Mouse (Mus musculus) thymus, postnatal 25 days (tissue): ENCODE results near the gene Galntl6.

Experiments
- DNase-seq: peaks from one replicate; pipeline ENCODE4 v3.0.0; 2022

Gene Galntl6

DNA sequence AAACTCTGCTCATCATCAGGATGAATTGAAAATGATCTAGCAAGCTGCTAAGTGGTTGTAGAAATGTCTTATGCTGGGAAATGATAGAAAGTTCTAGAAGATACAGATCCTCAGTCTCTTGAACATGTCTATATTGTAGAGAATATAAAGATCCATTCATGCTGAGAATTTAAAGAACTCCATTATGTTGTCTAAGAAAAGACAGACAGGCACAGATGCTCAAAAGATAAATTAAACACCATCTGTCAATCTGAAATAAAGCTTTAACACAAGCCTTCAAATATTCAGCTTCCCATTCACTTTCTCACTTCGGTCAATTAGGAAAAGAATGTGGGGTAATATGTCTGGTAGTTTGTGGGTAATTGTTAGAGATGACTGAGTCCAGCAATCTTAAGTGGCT is 658.8 kb downstream of the Galntl6 start:
- DNase-seq: no peak

DNA sequence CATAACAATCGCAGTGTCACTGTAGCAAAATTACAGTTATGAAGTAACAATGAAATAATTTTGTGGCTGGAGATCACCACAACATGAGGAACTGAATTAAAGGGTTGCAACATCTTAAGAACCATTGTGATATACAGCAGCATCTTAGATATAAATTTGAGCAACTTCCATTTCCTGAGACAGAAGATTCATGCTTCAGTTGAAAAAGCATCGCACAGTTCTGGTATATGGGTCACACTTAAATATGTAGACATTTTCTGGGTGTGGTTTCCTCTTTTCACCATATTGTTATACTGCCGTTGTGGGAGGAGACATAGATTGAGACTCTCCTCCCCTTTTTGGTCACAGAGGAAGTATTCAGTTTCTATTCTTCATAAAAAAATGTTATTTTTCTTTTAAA is 667.6 kb downstream of the Galntl6 start:
- no peak for DNase-seq

DNA sequence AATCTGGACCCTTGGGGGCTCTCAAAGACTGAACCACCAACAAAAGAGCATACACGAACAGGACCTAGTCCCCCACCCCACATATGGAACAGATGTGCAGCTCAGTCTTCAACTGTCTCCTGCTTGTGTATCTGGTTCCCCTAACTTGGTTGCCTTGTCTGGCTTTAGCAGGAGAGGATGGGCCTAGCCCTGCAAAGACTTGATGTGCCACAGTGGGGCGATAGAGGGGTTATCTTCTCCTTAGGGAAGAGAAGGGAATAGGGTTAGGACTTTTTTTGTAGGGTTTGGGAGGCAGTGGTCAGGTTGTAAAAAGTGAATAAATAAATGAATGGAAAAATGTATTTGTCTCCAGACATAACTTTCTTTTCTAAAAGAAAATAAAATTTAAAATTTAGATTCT is 678.2 kb downstream of the Galntl6 start:
- no peak for DNase-seq

DNA sequence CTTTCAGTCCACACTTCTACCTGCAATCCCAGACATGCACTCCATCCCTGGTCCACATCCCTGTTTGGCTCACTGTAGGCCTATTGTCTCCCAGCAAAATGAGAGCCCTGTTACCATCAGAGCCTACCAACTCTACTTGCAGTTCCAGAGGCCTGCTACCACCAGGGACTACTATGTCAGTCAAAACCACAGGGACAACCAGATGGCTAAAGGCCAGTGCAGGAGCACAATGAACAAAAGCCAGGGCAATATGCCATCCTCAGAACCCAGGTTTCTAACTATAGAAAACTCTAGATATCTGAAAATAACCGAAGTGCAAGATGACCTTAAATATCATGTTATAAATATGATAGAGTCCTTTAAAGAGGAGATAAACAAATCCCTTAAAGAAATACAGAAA is 683.7 kb downstream of the Galntl6 start:
- DNase-seq: no peak

DNA sequence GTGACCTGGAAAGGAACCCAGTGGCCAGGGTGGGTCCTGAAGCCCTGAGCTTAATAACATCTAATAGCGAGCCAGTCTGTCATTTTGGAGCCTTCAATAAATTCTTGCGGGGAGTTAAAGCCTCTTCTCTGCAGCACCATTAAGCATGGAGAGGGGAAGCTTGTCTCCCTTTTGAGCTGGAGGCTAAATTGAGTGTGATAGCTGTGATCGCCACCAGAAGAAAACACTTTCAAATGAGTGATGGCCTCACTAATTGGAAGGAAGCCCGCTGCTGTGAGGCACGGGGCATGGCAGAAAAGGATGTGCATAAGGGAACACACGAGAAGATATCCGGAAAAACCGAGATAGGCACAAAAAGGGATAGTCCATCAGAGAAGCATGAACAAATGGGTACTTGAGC is 694.6 kb downstream of the Galntl6 start:
- no peak for DNase-seq

DNA sequence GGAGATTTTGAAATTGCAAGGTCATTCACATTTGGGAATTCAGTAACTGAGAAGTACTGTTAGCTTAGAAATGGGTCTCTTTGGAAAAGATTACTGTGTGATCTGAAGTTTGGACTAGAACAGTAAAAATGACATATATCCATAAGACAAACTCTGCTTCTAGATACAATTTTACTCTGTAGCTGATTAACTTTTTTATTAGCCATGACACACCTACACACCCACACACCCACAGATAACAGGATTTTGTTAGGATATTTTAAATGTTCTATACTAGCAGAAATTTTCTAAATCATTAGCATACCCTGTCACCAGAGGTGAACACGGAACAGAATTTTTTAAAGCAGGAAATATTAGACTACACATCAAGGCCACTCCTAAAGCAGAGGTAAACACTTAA is 722.7 kb downstream of the Galntl6 start:
- no peak for DNase-seq

DNA sequence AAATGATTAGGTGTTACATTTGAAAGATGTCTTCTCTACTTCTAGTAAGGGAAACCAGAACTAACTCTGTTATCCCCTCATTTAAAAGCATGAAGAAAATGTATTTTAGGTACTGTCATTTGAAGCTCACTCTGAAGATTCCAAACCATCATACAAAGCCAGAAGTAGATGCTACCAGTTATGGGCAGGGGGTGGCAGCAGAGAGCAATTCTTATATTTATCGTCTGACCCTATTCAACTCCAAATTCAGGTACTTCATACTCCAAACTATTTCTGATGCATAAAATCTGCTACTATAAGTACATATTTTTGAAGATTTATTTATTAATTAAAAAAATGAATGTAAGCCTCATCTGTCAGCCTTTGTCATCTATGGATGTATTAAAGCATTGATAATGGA is 765.5 kb downstream of the Galntl6 start:
- DNase-seq: no peak

DNA sequence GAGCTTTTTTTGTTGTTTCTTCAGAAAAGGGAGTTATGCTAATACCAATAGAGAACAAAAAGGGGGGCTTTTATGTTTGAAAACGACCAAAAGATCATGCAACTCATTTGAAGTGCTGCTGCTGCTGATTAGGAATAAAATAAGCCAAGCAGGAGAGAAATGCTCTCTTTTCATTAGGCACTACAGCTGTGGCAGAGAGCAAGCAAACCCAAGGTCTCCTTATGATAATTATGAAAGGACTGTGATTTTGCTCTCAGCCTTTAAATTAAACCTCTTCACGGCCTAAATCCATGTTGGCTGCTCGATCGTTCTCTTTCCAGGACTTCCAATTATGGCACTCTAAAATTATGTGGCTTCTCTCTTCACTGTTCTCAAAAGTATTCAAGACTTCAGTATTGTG is 825.7 kb downstream of the Galntl6 start:
- DNase-seq: no peak

DNA sequence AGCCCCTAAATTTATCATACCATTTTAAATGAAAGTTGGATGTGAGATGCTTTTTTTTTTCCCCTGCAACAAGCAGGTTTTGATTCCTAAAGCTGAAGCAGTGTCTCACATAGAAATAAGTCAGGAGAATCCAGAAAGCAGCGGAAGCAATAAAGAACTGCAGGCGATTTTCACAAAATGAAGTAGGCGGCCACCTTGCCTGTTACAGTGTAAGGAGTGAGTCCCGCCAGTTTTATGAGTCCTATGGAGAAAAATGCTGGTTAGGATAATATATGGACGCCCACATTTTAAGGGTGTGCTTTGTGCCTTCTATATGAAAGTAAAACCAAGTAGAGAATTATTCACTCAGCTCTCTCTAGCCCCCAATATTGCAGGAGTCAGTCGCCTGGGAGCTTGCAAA is 827.5 kb downstream of the Galntl6 start:
- DNase-seq: no peak

DNA sequence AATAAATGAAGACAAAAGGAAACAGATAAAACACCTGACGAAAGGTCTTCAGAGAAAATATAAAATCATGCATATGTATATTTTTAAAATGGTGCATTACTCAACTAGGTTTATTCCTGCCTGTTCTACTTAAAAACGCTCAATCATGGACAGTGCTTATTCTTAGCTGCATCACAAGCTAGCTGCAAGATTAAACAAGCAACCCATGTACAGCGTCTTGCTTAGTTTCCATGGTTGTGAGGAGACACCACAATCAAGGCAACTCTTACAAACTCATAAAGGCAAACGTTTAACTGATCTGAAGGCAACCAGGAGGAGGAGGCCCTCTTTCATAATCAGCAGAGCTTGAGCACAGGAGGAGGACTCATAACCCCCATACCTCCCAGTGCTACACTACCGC is 830.7 kb downstream of the Galntl6 start:
- DNase-seq: no peak

DNA sequence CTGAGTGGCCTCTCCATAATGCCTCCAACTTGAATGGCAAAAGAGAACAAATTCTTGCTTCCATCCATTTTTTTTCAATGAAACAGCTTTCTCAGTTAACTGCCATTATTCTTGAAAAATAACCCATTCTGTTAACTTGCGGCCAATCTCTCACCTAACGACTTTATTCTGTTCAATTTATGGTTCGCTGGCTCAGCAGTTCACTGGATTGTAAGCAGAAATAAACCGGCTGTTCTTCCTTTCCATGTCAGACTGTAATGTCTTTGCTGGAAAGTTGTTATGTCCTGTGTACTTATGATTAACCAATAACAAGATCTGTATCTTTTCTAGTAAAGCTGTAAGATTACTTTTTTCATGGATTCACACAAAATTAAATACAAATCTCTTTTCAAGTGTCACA is 837.8 kb downstream of the Galntl6 start:
- no peak for DNase-seq

DNA sequence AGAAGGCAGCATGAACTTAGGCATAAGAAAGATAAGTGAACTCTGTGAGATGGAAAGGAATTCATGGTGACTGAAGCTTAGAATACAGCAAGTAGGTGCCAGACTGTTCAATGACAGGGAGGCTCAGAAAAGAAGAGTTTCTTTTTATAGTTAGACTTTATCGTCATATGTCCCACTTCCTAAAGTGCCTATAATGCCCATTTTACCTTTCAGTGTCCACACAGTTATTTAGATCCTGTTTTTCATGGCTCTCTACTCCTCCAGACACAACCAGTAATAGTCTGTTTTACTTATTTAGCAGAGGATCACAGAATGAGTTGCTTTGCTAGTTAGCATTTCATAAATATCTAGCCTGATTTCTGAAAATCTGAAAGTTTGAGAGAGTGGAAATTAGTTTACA is 838.7 kb downstream of the Galntl6 start:
- DNase-seq: no peak

DNA sequence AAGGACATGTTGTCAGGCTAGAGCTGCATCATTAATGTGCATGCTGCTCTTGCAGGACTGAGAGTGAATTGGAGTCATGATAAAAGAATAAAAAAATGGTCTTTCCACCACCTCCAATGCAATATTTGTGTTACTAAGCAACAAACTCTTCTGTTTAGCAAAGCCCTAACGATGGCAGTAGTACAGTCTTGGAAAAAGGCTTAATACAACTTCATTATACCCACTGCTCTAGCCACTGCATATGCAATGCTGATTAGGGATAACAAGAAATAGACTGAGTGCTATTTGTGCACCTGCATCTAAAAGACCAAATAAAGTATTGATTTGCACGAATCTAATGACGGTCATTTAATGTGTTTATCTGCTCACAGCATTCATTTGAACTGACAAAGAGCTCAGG is 880.2 kb downstream of the Galntl6 start:
- DNase-seq: no peak

DNA sequence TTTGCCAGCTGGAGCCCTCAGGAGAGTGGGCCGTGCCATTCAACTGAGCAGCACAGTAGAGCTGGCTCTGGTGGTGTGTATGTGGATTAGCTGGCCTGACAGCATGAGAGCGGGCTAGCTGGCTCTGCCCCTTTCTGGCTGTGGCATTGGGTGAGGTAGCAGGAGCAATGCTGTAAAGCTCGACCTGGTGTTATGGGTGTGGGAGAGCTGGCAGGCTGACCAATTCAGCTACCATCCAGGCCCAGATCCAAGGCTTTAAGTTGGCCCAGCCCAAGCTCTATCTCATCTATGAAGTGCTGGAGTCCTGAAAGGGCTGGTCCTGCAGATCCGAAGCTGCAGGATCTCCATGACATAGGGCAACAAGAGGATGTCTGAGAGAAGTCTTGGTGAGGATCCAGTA is 886.9 kb downstream of the Galntl6 start:
- DNase-seq: no peak

DNA sequence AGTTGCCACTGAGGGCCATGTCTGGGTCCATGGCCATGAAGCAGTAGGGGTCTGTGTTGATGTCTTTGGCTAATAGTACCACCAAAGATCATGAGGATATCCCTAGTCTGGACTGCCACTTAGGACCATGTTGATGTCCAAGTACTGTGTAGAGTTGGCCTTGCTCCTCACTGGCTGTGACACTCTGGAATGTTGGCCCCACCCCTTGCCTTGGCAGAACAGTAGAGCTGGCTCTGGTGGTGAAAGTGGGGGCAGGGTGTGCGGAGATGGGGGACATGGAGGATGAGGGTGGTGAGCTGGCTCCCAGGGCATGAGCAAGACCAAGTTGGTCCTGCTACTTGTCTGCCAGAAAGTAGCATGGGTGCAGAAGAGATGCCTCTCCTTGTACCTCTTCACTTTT is 887.3 kb downstream of the Galntl6 start:
- no peak for DNase-seq

DNA sequence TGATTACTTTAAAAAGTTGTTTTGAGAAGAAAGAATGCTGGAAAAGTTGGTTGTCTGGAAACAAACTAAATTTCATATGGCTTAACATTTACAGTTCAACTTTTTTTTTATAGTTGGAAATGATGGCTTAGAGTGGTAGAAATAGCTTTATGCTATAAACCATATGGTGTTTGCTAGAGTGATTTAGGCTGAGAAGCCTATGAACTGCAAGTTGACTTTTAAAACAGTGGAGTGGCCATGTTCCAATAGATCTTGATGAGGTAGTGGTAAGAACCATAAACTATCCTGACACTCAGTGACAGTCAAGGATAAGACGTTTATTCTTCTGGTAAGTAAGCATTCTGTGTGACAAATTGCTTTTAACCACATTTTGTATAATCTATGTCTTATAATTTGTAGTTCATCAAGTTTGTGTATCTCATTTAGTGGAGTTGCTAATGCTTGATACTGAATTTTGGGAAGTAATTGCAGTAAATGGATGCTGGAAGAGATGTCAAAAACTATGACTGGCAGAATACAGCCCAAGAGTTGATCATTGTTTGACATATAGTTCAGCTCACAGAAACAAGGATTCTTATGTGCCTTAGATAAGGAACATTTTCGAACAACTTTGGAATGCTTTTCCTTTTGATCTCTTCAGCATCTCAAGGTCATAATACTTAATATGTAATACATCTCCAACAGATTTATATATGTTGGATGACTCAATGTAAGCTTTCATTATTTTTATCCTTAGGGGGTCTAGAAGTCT is 888.8 kb downstream of the Galntl6 start:
- DNase-seq: no peak

DNA sequence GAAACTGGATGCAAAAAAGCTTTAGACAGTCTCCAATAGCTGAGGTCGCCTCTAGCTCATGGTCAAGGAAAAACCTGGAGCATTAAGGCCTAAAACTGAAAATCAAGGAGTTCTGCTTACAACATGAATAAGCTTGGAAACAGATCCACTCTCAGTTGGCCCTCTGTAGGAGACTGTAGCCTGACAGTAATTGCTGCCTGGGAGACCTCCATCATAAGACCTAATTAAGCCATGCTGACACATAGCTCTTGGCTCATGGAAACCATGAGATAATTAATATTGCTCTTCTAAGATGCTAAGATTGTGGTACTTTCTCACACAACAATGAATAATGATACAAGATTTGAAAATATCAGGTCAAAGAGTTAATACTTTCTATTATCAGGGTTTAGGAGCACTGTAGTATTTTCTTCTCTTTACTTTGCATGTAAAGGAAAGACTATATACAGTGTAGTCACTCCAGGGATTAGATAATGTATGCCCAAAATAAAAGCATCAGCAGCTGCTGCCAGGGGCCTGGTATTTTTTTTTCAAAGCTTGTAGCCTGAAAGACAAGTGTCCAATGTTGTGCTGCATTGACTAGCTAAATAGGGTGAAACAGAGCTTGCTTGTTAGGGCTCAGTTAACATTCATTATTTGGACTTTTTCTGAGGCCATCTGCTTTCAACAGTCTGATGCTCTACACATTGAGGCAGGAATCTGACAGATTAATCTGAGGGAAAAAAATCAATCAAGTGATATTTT is 922.8 kb downstream of the Galntl6 start:
- DNase-seq: no peak

DNA sequence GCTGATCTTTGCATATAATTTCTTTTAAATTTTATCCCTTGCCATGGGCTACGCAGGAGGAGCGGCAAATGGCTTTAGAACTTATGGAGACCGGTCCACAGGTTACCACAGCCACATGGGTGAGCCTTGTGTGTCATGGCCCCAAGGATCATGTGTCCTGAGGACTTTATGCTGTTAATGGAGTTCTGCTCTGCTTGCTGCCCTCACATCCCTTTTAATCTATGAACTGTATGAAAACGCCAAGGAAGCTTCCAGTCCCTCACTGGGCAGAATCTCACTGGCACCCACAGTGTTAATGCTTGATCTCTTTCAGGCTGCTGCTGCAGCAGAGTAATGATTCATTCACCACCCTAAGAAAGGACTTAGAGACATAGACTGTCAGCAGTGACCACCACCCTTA is 935.1 kb downstream of the Galntl6 start:
- no peak for DNase-seq

DNA sequence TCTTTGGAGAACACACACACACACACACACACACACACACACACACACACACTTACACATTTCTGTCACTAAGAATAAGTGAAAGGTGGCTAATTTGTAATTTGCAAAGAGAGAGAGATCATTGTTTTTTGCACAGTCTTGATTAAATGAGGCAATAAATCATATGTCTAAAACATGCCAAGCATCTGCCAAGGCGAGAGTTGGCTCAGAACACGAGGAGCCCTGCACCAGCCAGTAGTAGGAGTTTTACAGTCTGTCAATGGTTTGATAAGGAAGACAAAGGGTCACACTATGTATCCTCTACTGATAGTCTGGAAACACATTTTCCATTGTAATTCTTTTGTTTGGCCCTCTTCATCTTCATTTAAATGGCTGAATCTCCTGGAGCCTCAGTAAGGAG is 938.3 kb downstream of the Galntl6 start:
- no peak for DNase-seq

DNA sequence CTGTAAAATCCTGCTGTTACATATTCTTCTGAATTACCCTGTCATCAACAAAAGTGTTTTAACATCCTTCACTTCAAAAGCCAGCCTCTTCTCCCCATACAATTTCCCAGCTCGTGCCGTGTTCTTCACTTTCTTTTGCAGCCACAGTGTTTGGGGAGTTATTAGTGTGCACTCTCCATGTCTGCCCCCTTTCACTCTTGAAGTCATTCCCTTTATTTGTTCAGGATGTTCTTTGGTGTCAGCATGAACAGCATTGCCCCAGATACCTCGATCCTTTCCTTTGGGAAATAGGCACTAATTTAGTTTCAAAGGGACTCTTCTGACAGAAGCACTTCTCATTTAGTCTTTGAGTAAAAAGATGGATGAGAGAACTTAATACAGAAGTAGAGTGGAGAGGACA is 939.6 kb downstream of the Galntl6 start:
- no peak for DNase-seq

DNA sequence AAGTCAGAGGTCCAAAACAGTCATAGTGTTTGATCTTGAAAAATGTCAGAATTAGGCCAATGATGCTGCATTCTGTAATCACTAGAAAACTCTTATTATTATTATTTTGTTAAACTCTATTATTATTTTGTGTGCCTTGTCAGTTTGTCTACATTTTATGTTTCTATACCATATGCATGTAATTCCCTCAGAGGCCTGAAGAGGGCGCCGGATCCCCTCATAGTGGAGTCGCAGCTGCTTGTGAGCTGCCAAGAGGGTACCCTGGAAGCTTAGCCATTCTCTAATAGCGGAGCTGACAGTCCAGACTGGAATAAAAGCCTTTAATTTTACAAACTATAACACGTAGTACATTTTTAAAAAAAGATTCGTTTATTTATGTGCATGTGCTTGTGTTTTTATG is 945.8 kb downstream of the Galntl6 start:
- no peak for DNase-seq

DNA sequence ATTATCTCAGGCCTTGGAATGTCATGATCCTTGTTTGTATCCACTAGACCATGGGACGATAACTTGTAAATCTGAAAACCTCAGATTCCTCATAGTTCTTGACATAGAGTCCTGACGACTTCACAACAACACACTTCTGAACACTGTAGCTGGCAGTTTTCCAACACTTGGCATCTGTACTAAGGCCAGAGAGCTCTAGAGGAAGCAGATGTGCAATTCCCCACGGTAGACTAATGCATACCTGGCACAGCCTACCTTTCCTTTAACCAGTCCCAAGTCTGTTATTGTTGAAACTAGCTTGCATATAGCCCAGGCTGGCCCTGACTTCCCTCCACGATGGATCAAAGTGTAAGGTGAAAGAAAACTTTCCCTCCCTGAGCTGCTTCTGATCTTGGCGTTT is 946.9 kb downstream of the Galntl6 start:
- no peak for DNase-seq

DNA sequence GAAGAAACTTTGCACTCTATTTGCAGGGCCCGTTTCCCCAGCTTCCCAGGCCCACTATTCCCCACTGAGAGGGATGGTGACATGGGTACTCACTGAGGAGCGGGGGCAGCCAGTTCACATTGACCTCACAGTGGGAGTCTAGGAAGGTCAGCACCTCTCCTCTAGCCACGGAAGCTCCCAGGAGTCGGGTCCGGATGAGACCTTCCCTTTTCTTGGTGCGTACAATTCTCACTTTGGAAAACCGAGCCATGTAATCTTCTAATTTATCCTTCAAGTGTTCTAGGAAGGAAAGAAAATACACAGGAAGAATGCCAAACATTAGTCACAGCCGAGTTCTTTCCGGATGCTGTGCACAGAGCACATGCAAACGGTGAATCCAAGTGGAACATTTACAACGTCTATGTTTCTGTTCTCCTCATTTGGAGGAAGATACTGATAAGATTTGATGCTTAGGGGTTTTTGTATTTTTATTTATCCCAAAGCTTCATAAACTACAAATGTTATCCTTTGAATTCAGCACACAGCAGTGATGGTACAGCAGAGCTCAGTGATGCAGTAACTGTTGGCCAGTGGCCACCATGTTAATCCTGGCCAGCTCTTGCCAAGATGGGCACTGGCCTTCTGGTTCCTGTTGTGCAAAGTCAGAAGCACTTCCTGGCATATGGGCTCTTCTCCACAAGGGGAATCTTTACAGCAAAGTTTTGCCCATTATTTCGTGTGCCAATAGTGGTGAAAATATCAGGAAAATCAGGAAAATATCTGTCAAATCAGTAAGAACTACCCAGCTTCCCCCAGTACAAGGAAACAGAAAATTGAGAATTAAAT is 949.9 kb downstream of the Galntl6 start:
- no peak for DNase-seq

DNA sequence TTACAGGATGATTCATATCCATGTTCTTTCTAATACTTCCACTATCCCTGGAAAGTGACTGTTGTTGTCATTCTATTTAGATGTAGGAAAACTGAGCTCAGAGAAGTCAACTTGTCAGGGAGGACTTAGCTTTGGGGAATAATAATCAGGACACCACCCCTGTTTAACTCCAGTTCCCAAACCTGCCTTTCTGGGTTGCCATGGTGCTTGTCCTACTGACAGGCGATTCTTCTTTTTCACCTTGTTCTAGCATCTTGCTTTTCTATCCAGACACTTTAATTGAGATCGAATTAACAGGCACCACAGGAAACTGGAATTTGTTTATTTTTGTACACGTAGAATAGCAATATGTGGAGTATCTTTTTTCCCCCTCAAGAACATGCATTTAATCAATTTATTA is 953.3 kb downstream of the Galntl6 start:
- DNase-seq: no peak
